Mouse (Mus musculus): ENCODE results near the gene 1190002N15Rik.

1190002N15Rik gene

GRCm38 (mm10) chr9:94529987-94530386 is 7.9 kb downstream of the 1190002N15Rik start:
- no peak for DNase-seq (ENCODE audit: low read depth, low spot score)

- DNase-seq (ENCODE audit: low read depth, low spot score): no peak
These were observed 8.6 kb downstream of the 1190002N15Rik start for GRCm38 (mm10) chr9:94529146-94529746.

- DNase-seq (ENCODE audit: low read depth, low spot score): no peak
These were observed 11.4 kb downstream of the 1190002N15Rik start for GRCm38 (mm10) chr9:94526473-94526872.

- DNase-seq (ENCODE audit: low read depth, low spot score): no peak
These were observed 25.6 kb downstream of the 1190002N15Rik start for GRCm38 (mm10) chr9:94512246-94512645.

GRCm38 (mm10) chr9:94511139-94511538 is 26.7 kb downstream of the 1190002N15Rik start:
- DNase-seq (ENCODE audit: low read depth, low spot score): no peak

DNA sequence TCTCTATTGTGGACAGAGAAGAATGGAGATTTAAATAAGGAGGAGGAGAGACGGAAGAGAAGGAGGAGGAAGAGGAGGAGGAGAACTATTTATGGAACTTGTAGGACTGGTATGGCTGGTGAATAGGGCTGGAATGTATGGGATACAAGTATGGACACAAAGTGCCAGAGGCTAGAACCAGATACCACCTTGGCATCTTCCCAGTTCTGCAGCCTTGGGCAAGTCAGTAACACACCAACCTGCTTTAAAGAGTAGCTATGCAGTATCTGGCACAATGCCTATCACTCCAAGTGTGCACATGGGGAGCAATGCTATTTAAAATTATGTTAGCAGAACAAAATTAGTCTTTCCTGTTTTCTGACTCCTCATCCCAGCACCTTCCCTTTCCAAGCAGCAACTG is 30.9 kb downstream of the 1190002N15Rik start:
- DNase-seq (ENCODE audit: low read depth, low spot score): no peak

- DNase-seq (ENCODE audit: low read depth, low spot score): no peak
These were observed 46.4 kb downstream of the 1190002N15Rik start for GRCm38 (mm10) chr9:94491467-94491866.

DNA sequence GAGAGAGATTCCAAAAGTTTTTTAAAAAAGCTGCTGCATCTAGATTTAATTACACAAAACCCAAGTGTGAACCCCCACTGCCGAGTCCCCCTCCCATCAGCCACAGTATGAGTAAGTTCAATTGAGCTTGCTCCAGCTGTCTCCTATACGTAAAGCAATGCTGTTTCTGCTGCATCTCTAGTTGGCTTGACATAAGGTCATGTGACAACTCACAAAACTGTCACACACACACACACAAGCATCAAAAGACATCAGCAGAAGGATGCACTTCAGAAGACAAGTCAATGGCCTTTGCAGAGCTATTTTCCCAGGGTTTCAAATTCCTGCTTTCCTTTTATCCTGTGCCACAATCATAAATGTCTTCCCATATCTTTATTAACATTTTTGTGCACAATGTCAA is 49.9 kb downstream of the 1190002N15Rik start:
- DNase-seq (ENCODE audit: low read depth, low spot score): no peak

GRCm38 (mm10) chr9:94483291-94483879 is 54.5 kb downstream of the 1190002N15Rik start:
- no peak for DNase-seq (ENCODE audit: low read depth, low spot score)

DNA sequence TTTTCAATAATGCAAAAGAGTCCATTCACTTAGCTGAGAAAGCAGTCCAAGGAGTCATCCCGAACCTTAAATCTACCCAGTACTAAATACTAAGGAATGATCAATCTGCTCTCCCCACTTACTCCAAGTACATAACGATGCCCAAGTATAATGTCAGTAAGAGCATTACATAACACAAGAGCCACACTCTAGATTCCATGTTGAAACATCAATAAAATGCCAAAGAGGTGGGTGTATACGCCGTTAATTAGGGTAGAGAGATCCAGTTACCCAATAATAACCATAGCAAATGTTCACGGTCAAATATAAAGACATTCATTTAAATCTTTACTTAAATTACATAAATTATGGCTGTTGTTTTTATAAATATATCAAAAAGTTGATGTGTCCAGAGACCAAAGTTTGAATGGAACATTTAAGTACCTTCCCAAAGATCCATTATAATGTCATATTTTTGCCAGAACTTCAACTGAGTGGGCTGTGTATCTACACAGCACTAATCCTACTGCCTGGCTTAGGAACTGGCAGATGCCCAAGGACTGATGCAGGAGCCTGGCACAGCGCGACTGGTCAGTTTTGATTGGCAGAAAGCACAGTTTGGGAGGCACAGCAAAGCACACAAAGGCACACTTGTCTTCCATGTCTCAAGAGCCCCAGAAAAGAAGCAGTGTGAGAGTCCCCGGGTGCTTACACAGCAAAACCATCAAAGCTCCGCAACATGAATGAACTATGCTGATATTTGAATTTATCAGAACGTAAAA is 55.5 kb downstream of the 1190002N15Rik start:
- DNase-seq (ENCODE audit: low read depth, low spot score): no peak

DNA sequence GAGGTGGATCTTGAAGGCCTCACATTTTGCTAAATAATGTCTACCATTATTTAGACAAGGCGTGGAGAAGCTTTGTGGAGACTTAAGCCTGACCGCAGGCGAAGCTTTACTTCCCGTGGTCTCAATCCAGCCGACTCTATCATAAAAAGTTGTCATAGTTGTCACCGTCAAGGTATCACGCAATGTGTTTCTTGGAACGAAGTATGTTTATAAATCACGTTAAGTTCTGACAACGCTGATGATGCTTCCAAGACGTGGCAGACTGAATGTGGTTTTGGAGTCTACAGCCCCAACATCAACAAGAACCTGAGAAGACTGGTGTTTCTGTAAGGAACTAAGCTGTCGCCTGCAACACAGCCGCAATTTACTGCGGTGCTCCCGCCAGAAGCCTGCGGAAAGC is 56.8 kb downstream of the 1190002N15Rik start:
- DNase-seq (ENCODE audit: low read depth, low spot score): no peak

GRCm38 (mm10) chr9:94479382-94479781 is 58.5 kb downstream of the 1190002N15Rik start:
- no peak for DNase-seq (ENCODE audit: low read depth, low spot score)

- DNase-seq (ENCODE audit: low read depth, low spot score): no peak
These were observed 58.9 kb downstream of the 1190002N15Rik start for GRCm38 (mm10) chr9:94478954-94479353.

DNA sequence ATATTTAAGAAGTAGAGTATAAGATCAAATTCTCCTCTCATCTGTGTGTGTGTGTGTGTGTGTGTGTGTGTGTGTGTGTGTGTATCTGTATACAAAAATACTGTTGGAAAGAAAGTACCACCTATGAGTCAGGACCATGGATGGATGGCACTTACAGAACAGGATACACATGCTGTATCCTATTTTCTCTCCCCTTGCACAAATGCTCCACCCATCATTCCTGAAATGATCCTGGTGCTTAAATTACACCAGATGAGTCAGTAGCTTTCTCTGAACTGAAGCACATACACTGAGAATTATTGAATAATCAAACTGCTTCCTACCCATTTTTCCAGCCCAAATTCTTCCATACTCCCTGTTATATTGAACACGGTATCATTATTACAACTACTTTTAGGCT is 61.9 kb downstream of the 1190002N15Rik start:
- no peak for DNase-seq (ENCODE audit: low read depth, low spot score)

GRCm38 (mm10) chr9:94473898-94474297 is 64.0 kb downstream of the 1190002N15Rik start:
- DNase-seq (ENCODE audit: low read depth, low spot score): no peak

DNA sequence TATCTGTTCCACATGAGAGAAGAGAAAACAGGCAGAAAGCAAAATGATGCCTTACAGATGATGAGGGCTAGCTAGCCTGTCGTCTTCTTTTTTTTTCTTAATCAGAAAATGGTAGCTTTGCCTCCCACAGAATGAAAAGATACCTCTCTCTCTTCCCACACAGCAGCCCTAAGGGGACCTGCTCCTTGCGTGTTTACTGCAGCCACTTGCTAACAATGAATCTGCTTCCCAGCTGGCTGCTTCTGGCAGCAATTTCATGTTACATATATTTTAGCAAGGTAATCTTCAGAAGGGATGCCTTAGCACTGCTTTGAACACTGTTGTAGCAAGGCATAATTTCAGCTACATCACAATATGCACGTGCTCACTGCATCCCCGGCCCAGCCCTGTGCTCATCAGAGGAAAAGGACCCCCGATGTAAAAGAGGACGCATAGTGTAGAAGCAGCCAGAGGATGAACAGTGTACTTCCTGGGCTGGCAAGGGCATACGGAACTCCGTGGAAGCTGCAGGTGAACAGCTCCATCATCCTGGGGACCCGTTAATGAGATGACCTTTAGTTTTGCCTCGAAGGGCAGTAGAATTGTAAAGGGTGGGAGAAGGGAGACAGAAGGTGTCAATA is 64.8 kb downstream of the 1190002N15Rik start:
- DNase-seq (ENCODE audit: low read depth, low spot score): no peak

- DNase-seq (ENCODE audit: low read depth, low spot score): no peak
These were observed 66.4 kb downstream of the 1190002N15Rik start for GRCm38 (mm10) chr9:94471485-94471884.
